Mouse (Mus musculus): ENCODE measurements at regions not wholly inside any gene's neighbourhood (a gene's known extent, or its start where the extent isn't known, plus 50 kb on each side); places are given as distances from the start of the nearest gene placed in this dataset.
"Not testable (repeated sequence)": the region's sequence is repeated elsewhere in the genome, so short reads cannot be mapped to it uniquely, and the experiment has no call there.

DNA sequence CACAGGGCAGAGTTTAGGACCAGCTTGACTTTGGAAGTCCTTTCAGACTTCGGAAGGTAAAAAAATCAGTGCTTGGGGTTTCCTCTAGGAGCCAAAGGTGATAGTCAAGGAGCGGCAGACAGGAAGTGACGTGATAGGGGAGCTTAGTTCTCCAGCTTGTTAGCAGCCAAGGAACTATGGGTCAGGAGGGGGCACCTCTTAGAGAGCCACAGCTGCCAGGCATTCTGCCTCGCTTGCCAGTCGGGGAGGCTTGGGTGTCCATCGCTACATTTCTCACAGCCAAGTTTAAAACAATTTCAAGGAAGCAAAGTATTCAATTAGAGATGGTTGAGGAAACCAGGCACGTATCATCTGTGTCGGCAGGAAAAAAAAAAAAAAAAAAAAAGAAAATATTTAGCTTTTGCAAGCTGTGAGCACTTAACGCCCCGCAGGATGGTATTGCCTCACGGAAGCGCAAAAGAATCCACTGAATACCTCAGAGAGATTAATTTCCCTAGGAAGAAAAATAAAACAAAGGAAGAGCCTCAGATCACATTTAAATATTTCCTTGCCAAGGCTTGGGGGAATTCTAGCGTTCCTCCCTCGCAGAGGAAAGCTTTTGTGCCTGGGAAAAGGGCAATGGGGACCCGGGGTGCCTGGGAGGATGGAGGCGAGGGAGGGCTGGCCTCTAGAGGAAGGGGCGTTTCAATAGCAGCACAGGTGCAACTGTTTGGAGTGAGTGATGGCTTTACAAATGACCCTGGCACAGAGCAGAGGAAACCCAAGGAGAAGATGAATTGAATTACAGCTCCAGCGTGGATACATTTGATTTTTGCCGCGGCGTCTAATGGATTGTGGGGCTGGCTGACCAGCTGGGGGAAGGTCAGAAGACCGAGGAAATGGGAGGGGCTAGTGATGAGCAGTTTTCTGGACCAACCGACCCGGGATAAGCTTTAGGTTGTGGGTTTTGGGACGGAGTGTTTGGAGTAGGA is 261.1 kb upstream of the Nr5a2 start:
- no peak for DNase-seq (ENCODE audit: low spot score)

DNA sequence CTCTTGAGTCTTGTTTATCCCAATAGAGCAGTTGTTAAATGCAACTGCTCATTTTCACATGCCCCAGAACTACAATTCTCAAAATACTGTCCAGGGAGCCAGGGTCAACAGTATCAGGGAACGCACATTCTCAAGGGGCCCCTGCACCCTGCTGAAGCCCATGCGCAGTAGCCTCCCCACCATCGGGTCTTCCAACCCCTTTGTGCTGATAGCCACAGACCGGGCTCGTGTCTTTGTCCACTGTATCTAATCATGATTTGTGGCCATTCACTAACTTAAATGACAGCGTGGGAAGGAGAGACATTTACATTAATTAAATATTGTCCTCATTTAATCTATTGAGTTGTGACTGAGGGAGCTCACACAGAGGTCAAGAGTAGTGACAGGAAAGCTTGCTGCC is 260.0 kb upstream of the Nr5a2 start:
- DNase-seq (ENCODE audit: low spot score), result no peak

DNA sequence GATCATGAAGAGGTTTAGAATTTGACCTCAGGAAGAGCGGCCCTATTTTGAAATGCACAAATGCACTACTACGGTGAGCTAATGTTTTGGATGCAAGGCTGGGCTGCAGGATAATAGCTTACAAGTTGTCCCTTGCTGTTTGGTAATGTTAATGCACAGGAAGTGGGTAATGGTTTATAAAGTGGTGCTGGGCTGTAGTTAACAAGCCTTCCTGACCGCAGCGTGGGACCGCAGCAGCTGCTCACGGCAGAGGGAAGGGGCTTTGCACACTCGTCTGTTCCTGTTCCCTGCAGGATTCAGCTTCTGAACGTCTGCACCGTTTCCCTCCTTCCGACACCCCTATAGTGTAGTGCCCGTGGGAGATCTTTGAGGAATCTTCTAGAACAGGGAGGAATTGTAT is 258.4 kb upstream of the Nr5a2 start:
- DNase-seq (ENCODE audit: low spot score), result no peak

DNA sequence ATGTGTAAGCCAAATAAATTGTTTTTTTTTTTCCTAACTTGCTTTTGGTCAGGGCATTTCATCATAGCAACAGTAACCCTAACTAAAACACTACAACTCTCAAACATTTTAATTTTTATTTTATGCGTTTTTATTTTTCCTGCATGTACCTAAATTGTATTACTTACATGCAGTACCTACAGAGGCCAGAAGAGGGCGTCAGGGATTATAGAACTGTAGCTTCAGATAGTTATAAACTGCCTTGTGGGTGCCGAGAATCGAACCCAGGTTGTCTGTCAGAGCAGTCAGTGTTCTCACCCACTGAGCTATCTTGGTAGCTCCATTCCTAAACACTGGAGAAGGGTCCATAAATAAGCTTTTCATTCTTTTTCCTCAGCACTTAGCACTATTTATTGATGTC is 257.8 kb upstream of the Nr5a2 start:
- no peak for DNase-seq (ENCODE audit: low spot score)

DNA sequence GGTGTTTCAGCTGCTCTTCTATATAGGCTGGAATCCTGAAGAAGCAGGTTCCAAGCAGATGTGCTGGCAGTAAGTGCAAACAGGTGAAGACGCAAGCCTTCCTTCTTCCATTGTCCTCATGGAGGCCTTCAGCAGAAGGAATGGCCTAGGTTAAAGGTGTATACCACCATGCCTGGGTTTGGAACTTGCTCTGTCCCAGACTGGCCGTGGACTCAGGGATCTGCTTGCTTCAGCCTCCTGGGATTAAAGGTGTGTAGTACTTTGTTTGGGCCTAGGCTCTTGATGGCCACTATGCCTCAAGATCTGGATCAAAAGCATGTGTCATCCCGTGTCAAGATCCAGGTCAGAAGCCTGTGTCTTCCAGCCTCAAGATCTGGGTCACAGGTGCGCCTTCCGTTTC is 257.0 kb upstream of the Nr5a2 start:
- no peak for DNase-seq (ENCODE audit: low spot score)

DNA sequence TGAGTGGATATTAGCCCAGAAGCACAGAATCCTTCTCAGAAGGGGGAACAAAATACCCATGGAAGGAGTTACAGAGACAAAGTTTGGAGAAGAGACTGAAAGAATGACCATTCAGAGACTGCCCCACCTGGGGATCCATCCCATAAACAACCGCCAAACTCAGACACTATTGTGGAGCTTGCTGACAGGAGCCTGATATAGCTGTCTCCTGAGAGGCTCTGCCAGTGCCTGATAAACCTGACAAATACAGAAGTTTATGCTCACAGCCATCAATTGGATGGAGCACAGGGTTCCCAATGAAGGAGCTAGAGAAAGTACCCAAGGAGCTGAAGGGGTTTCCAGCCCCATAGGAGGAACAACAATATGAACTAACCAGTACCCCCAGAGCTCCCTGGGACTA is 254.1 kb upstream of the Nr5a2 start:
- not testable (repeated sequence) for DNase-seq (ENCODE audit: low spot score)

DNA sequence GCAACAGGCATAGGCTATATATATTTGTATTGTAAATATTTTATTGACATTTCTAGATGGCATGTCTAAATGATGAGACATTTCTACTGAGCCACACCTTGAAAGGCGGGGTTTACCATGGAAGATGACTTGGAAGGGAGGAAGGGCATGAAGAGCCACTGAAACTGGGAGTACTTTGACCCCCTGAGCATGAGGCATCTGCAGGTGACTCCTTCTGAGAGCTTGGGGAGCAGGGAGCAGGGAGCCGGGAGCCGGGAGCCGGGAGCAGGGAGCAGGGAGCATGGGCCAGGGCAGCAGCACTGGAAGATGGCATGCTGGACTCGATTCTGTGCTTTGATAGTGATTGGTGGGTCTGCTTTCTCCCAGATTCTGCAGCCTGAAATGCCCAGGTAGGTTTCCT is 253.5 kb upstream of the Nr5a2 start:
- DNase-seq (ENCODE audit: low spot score), result no peak

DNA sequence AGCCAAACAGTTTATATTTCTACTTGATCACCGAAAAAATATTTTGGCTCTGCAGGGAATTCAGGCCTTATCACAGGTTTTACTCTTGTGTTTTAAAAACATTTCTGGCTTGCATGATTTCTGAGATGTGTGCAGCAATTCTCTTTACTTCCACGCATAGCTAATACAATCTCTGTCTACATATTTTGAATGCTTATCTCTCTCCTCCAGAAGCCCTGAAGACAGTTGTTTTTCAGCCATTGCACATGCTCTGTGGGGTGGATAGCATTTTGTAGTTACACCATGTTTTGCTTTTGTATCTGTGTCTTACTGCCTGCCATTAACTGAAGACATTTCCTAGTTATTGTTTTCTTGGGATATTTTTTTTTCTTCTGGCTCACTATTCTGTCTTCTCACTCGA is 252.6 kb upstream of the Nr5a2 start:
- no peak for DNase-seq (ENCODE audit: low spot score)

DNA sequence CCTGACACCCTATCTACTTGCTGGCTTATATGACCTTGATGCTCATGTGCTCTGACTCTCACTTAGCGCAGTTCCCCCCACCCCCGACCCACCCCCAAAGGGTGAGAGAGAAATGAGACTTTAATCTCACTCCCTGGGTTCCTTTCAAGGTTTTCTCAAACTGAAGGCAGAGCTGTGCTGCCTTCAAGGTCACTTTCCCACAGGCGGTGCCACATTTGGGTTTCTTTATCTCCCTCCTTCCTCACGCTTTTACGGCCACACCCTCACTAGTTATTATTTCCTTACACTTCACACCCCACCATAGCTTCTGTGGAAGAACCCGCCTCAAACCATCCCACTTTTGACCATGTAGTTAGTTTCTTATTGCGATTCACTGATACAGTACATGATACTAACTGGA is 244.1 kb upstream of the Nr5a2 start:
- no peak for DNase-seq (ENCODE audit: low spot score)

DNA sequence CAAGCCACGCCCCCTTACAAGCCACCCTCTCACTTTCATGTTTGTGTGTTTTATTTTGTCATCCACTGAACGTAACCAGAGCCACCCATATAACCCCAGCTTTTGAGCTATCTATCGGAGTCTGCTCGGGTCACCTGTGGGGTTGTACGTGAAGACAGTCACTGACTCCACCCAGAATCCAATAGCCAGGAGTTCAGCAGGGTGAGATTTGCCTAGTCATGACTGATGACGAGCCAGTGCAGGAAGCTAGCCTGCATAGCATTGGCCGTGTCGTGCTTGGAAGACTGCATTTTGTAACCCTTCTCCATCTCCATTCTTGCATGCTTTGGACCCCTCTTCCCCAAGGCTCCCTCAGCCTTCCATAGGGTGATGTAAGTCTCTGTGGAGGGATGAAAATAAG is 243.3 kb upstream of the Nr5a2 start:
- DNase-seq (ENCODE audit: low spot score), result no peak

DNA sequence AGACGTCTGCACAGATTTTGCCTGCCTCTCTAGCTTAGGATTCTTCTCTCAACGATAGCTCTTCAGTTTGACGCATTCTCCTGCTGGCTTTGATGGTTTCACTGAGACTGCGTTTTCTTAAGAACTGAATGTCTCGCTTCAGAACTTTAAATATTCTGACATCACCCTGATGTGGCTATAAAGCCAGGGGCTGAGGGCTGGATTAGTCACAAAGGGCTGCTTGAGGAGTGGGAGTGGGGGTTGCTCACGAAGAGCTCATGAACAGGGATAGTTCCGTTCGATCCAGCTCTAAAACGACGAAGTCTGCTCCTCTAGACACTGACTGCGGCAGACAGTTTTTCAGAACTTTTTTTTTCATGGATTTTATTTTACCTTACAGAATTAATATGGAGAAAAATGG is 240.7 kb upstream of the Nr5a2 start:
- no peak for DNase-seq (ENCODE audit: low spot score)

DNA sequence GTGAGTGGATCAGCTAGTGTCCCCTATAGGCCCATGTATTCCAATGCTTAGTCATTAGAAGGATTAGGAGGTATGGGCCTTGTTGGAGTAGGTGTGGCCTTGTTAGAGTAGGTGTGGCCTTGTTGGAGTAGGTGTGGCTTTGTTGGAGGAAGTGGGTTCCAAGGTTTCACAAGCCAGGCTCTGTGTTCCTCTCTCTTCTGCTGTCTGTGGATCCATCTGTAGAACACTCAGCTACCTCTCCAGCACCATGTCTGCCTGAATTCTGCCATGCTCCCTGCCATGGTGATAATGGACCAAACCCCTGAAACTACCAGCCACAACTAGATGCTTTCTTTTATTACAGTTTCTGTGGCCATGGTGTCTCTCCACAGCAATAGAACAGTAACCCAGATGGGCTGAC is 235.7 kb upstream of the Nr5a2 start:
- no peak for DNase-seq (ENCODE audit: low spot score)

DNA sequence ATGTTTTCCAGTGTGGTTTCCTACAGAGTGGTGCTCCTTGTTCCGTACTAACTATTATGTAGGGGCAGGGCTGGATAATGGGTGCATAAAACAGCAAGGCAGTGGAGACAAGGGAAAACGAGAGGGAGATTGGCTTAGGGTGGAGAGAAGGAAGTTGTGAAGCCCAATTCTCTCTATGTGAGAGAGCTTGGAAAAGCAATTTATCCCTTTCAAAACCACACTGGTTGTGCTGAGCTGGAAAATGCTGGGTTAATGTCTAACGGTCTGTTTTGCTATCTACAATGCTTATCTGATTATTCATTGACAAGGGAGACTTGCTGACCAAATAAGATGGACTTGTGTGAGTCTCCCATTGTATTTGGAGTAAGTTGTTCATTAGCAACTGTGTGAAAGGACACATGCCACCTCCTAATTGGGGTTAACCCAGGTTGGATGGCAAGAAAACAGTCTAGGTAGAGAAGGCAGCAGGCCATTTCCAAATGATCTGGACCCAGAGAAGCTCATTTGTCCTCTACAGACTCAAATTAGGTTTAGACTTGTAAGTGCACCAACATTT is 234.9 kb upstream of the Nr5a2 start:
- DNase-seq (ENCODE audit: low spot score), result no peak

DNA sequence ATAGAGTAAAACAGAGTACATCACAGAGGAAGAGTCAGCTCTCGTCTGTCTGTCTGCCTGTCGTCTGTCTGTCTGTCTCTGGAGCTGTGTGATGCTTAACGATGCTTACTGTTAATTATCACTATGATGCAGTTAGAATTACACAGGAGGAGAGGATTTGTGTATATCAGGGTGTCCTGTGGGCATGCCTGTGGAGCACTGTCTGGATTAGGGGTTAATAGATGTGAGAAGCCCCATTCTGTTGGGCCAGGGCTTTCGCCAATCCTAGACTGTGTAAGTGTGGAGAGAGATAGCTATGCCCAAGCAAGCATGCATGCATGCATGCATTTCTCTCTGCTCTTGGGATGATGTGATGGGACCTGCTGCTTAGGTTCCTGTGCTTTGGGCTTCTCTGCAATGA is 218.0 kb upstream of the Nr5a2 start:
- no peak for DNase-seq (ENCODE audit: low spot score)

DNA sequence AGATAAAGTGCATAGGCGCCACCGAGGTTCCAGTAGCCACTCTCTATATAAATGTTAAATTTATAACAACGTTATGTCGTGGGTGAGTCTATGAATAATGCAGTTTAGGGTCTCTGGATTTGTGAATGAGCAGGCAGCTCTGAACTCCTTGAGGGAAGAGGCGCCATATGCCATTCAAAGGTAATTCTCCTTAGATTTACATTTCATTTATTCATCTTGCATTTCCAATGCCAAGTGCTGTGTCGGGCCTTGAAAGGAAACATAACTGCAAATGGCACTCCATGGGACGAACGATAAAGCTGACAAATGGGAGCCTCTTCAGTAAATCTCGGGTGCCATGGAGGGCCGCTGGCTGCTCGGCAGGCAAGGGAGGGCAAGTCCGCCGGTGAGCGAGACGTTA is 216.4 kb upstream of the Nr5a2 start:
- no peak for DNase-seq (ENCODE audit: low spot score)

DNA sequence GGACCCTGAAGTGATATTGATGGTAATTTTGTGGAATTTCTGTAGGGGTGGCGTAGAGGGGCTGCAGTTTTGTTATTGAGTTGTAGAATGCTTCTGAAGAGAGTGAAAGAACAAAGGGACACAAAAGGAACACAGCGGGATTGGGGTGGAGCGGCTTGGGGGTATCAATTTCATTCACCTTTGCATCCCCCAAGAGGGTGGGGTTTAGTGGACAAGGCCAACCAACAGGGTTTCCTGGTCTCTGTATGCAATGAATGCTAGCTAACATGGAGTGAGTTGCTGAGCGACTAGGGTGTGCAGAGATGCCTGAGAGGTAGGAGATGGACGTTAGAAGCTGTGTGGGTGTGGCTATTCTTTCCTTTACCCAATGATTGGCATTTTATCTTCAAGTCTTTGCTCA is 213.8 kb upstream of the Nr5a2 start:
- no peak for DNase-seq (ENCODE audit: low spot score)

DNA sequence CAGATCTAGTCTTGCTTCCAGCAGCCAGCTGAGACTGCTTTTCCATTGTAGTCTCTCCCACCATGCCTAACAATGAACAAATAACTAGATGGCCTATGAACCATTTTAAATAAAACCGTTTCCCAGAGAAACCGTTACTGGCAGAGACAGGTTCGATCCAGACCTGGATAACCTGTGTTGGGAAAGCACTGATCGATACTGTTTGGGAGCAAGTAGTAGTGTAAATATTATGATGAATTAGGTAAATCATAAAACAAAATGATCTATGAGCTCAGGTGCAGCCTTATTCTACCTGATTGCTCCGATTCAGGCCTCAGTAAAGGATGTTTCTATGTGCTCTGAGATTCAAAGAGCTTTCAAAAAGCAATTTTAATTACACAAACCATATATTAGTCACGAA is 211.9 kb upstream of the Nr5a2 start:
- DNase-seq (ENCODE audit: low spot score), result no peak

DNA sequence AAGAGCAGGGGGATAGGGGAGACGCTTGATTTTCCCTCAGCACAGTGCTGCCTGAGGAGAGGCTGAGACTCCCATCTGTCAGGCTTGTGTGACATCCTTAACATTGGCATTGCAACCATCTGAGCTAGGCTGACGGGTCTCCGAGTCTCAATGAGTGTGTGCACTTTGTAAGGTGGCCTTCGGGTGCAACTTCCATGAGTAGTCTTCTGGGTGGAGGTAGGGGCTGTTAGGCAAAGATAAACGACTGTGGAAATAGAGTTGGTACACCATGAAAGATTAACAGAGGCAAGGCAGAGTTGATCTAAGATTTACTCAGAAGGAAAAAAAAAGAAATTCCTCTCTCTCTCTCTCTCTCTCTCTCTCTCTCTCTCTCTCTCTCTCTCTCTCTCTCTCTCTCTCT is 211.2 kb upstream of the Nr5a2 start:
- DNase-seq (ENCODE audit: low spot score), result no peak

DNA sequence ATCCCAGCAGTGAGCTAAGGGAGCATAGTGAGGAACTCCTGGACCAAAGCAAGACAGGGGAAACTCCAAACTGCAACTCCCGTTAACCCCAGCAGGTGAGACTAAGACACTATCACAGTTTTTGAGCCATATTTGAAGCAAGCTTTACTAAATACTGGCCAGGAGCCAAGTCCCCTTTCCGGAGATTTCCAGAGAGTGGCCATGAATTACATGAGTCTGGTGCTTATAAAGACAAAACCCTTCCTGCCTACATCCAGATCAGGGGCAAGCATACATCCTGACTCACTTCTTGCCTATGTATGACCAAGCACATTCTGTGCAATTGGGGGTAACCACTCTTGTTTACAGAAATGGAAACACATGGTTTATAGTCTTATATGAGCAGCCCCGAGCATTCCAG is 187.6 kb upstream of the Nr5a2 start:
- DNase-seq (ENCODE audit: low spot score), result no peak

DNA sequence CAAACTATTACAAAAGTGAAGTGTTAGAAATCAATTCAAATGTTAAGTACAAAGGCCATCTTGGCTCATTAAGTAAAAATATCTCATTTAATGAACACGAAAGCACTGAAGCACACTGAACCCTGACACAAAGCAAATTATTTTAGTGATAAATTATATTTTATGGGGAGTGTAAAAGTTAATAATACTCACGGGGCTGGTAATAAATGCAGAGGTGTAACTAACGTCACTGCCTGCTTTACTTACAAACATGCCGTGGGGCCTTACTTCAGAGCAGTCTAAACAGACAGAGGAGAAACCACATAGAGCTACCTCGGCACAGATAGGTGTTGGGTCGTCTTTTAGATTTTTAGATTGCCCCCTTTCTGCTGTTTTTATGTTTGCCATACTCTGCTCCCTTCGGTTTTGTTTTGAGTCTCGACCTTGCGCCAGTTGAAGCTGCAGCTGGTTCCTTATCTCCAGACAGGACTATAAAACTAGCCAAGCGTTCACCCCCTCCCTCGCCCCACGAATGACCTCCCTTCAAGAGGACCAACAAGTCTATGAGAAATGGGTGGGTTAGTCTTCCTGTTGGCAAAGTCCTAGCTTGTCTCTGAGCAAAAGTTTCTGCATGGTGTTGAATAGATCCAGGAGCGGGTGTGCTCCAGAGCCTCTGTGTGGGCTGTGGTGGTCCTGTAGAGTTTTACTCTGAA is 181.8 kb upstream of the Nr5a2 start:
- peak; percentile 15 for DNase-seq (ENCODE audit: low spot score)

DNA sequence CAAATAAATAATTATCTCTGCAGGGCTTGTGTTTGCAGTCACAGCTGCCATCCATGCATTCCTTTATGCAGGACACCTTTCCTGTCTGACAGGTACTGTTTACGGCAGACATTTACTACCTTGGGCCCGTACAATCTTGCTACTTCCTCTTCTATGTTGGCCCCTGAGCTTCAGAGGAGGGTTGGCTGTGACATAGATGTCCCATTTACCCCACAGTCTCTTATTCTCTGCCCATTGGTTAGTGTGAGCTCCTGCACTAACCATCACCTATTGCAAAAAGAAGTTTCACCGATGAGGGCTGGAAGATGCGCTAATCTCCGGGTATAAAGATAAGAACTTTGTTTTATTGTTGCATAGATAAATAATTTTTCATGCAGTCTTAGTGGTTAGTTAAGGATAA is 181.1 kb upstream of the Nr5a2 start:
- no peak for DNase-seq (ENCODE audit: low spot score)

DNA sequence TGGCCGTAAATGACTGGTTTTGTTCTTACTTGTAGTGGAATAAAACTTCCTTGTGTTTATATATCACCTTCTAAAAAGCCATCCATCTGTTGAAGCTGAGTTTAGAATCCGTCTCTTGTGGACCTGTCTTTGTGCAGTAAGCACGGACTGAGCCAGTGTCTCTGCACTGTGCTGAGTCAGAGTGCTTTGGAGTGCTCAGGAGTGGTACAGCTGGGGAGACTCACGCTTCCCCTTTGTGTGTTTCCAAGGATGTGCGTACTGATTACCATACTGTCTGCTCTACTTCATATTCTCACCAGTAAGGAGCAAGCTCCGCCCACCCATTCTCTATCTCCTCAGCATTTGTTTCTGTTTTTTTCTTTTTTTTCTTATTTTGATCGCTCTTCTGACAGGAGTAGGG is 175.9 kb upstream of the Nr5a2 start:
- no peak for DNase-seq (ENCODE audit: low spot score)

DNA sequence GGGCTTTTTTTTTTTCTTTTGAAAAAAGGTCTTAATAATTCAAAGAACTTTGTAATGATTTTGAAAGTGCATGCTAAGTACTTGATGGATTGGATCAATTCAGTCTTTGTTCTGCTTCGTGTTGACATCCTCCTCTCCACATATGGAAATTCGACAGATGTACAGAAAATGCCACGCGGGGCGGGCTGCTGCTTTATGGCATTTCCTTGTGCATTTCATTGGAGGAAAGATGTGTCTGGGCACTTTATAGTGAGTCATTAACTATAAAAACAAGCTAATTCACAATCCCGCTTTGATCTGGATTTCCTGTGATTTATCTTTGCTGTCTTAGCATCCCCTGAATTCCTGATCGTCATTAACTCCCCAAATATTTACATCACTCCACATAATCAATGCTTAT is 173.5 kb upstream of the Nr5a2 start:
- no peak for DNase-seq (ENCODE audit: low spot score)

Data from ovary, postnatal 14 days (tissue).